ENCODE assay signal across 8 mouse cellular contexts in the genomic region with DNA sequence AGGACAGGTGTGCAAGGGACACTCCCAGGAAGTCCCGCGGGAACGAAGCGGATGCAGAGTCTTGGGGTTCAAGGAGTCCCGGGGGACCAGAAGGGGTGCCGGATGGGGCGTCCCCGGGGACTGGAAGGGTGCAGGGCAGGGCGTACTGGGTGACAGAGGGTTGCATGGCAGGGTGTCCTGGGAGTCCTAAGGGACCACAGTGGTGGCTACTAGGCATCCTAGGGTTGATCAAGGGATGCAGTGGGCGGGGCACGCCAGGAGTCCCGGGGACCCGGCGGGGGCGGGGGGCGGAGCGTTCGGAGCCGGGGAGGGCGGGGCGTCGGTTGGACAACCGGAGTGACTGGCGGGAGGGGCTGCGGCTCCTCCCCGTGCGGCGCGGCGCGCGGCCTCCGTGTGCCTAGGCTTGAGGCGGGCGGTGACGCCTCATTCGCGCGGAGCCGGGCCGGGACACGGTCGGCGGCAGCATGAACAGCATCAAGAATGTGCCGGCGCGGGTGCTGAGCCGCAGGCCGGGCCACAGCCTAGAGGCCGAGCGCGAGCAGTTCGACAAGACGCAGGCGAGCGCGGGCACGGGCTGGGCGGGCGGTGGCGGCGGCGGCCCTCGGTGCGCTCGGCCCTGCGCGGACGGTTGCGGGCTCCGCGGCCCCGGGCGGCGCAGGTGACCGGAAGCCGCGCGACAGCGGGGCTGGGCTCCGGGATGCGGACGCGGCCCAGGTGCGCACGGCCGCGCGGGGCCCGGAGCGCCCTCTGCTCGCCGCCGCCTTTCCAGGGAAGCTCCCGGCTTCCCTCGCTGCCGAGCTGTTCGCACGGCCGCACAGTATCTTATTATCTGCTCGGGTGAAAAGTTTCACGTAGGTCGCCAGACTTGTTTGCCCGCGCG. TPM values are rescaled to one million over a fixed set of nuclear protein-coding genes. Genes with fewer than 3 reads are reported as not detected.
DNase-seq lines count a peak whose midpoint lies in the region; ATAC-seq lines count a peak whose summit lies in the region.

A gene (plus strand): TSS at position 330 of the 880 bp plus-strand sequence.

- peaks cover 8% of the 10 kb centered on the region; the same call in 1 of the 2 replicates for H3K27me3 ChIP-seq in hindbrain, embryonic 11.5 days (ENCODE audit: control insufficient read depth, insufficient read depth, low read length)

- H3K4me2 ChIP-seq in hindbrain, embryonic 11.5 days (replicated peaks; ENCODE audit: low read depth, low read length), result peak within 1 kb of the TSS; percentile 92

- peak within 1 kb of the TSS; percentile 66 for H3K9ac ChIP-seq in hindbrain, embryonic 11.5 days (ENCODE audit: low read depth, low read length)

- peak; percentile 69 for ATAC-seq in frontal cortex, adult (ENCODE audit: low TSS enrichment)
- ATAC-seq in hindbrain, embryonic 11.5 days (ENCODE audit: low FRiP score), result peak; percentile 72

- 2% methylated on average over 60 of the region's 106 CpGs for WGBS in hindbrain, embryonic 11.5 days

- H3K27ac ChIP-seq in hindbrain, embryonic 11.5 days (ENCODE audit: low read depth, low read length), result 0 out of 2 replicates have a peak within 1 kb of the TSS, but pooled peaks have one; percentile 42

- H3K36me3 ChIP-seq in hindbrain, embryonic 11.5 days (ENCODE audit: control insufficient read depth, insufficient read depth, low read length), result no peaks in the 10 kb centered on the region

- H3K4me1 ChIP-seq in hindbrain, embryonic 11.5 days (replicated peaks; ENCODE audit: control insufficient read depth, insufficient read depth, low read length), result peaks cover 3% of the 10 kb centered on the region

- peak; percentile 62 for DNase-seq in R1 (ENCODE audit: low read depth, low spot score)
- DNase-seq in cerebellum, adult 8-10 months, result peak; percentile 75
- DNase-seq in hindbrain, embryonic 11.5 days (ENCODE audit: low spot score), result peak; percentile 76
- peak; percentile 62 to 67 for DNase-seq in layer of hippocampus, postnatal 14 days (ENCODE audit: low spot score in 2 of 2)
- peak; percentile 84 for DNase-seq in lung, postnatal 25 days (ENCODE audit: low spot score)
- peak; percentile 37 for DNase-seq in retina, postnatal 7 days (ENCODE audit: low read depth, low spot score)
- DNase-seq in urinary bladder, postnatal 25 days (ENCODE audit: low spot score), result peak; percentile 77

- peak within 1 kb of the TSS; percentile 61 for H3K4me3 ChIP-seq in hindbrain, embryonic 11.5 days (ENCODE audit: low read depth, low read length)

- no peaks in the 10 kb centered on the region for H3K9me3 ChIP-seq in hindbrain, embryonic 11.5 days (ENCODE audit: control insufficient read depth, low read length)

RNA-seq across cellular contexts. Expression of the gene that starts here (rescaled TPM):
- polyA plus RNA-seq in hindbrain, embryonic 11.5 days (2014; fragmentation: Nextera tagmentation; extraction: Ambion mirVana), result 6.0 and 9.7 TPM in 2 replicates
- 10 to 100 TPM; 61.2 to 63.8 TPM for total RNA-seq in layer of hippocampus, postnatal 14 days (2021)

Comparison
In these comparisons a context has a peak if more than half of its experiments do, and no peak if none do; other contexts are left out.
1. Peak in every context shown above with its lines: DNase-seq, ATAC-seq, H3K4me3 ChIP-seq and H3K27ac ChIP-seq.